Mouse (Mus musculus) embryonic facial prominence, embryonic 11.5 days (tissue): ENCODE data around the gene Cmc2. TPM values are rescaled to one million over a fixed set of nuclear protein-coding genes. Genes with fewer than 3 reads are reported as not detected.

ENCODE experiments used
- ATAC-seq: fragments of 200-750 bp; cut with Nextera tagmentation; replicated peaks from 2 replicates; pipeline ENCODE4 v1.8.0; 2017; ENCODE audit warnings: low read depth; ENCODE audit not compliant: insufficient number of reproducible peaks, low FRiP score, low TSS enrichment
- DNase-seq: peaks from one replicate; pipeline ENCODE4 v3.0.0-alpha.2; 2015; ENCODE audit warnings: low spot score
- H3K27ac ChIP-seq: fragments of 300-500 bp; sonication (generic); replicated peaks from 2 replicates; pipeline ENCODE4 v1.5.1; 2014; ENCODE audit warnings: mild to moderate bottlenecking, low read depth, low read length, control low read depth
- H3K27me3 ChIP-seq: fragments of 300-500 bp; sonication (generic); 2 replicates; pipeline ENCODE4 v1.6.1; 2014; ENCODE audit warnings: mild to moderate bottlenecking, low read length, moderate library complexity, mixed read lengths; ENCODE audit not compliant: control insufficient read depth, insufficient read depth
- H3K36me3 ChIP-seq: fragments of 300-500 bp; sonication (generic); replicated peaks from 2 replicates; pipeline ENCODE4 v1.6.1; 2014; ENCODE audit warnings: low read depth, mild to moderate bottlenecking, low read length, moderate library complexity, mixed read lengths; ENCODE audit not compliant: control insufficient read depth, insufficient read depth
- H3K4me1 ChIP-seq: fragments of 300-500 bp; sonication (generic); 2 replicates; pipeline ENCODE4 v1.6.1; 2014; ENCODE audit warnings: low read length, mixed read lengths; ENCODE audit not compliant: control insufficient read depth, insufficient read depth
- H3K4me2 ChIP-seq: fragments of 300-500 bp; sonication (generic); 2 replicates; pipeline ENCODE4 v1.6.1; 2014; ENCODE audit warnings: low read depth, mild to moderate bottlenecking, control low read depth, low read length, moderate library complexity
- H3K4me3 ChIP-seq: fragments of 300-500 bp; sonication (generic); 2 replicates; pipeline ENCODE4 v1.5.1; 2014; ENCODE audit warnings: low read depth, low read length, control low read depth
- H3K9ac ChIP-seq: fragments of 300-500 bp; sonication (generic); replicated peaks from 2 replicates; pipeline ENCODE4 v1.6.1; 2014; ENCODE audit warnings: mild to moderate bottlenecking, control low read depth, low read length
- H3K9me3 ChIP-seq: fragments of 300-500 bp; sonication (generic); replicated peaks from 2 replicates; pipeline ENCODE4 v1.6.1; 2016; ENCODE audit warnings: mild to moderate bottlenecking, low read length, inconsistent platforms, mixed read lengths; ENCODE audit not compliant: control insufficient read depth
- WGBS: fragments of 180-500 bp; shearing (Covaris S2); extraction: QIAGEN DNeasy Blood & Tissue Kit; methylation state at CpG from one replicate; pipeline ENCODE4 v1.1.7; 2014; 5-methylcytosine and 5-hydroxymethylcytosine counted together
- polyA plus RNA-seq: library from polyadenylated mRNA; unstranded; fragments of >200 nt; fragmentation: Nextera tagmentation; extraction: Ambion mirVana; gene quantifications from 2 replicates; pipeline ENCODE4 v1.2.1, GENCODE M21; 2014

The Cmc2 gene
- polyA plus RNA-seq, 1 experiment from 2014 or later = 92.2 TPM

- H3K27me3 ChIP-seq = no peaks in the 10 kb centered on the region
- H3K4me1 ChIP-seq = no peaks in the 10 kb centered on the region
- DNase-seq = no peak
- WGBS = 92% methylated on average over 4 of the region's 4 CpGs
- H3K9me3 ChIP-seq = no peaks in the 10 kb centered on the region
- H3K4me3 ChIP-seq = no peak overlapping the region
- H3K4me2 ChIP-seq = no peak overlapping the region
- H3K9ac ChIP-seq = no peak overlapping the region
- no peak for ATAC-seq
- no peak overlapping the region for H3K27ac ChIP-seq
- no peaks in the 10 kb centered on the region; the same call in 1 of the 2 replicates for H3K36me3 ChIP-seq
Observed at GRCm38 (mm10) chr8:116904736-116905135, 16.5 kb downstream of the Cmc2 start.

- ATAC-seq = no peak
Observed at GRCm38 (mm10) chr8:116895521-116895920, 25.7 kb downstream of the Cmc2 start.

DNA sequence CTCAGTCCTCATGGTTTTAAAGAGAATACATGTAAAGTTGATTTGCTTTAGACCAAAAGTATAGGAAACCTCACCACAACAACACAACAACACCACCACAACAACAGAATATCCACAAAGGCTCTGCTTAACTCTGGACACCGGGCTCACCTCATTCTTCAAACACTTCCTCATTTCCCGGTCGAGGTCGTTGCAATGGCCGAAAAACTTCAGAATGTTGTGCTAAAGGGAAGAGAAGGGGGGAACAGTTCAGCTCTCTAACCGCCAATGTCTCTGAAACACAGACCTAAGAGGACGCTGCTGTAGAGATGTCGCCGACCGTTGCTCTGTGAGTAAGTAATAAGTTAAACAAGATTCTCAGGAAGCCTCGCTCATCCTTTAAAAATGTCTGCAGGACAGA is 27.3 kb downstream of the Cmc2 start:
- no peak for DNase-seq
- H3K9me3 ChIP-seq = no peaks in the 10 kb centered on the region
- no peak overlapping the region for H3K4me3 ChIP-seq
- H3K9ac ChIP-seq = no peak overlapping the region
- H3K4me2 ChIP-seq = no peak overlapping the region
- no peak overlapping the region for H3K27ac ChIP-seq
- 86% methylated on average over 11 of the region's 11 CpGs for WGBS
- no peak for ATAC-seq
- no peaks in the 10 kb centered on the region for H3K27me3 ChIP-seq
- no peaks in the 10 kb centered on the region for H3K36me3 ChIP-seq
- H3K4me1 ChIP-seq = no peaks in the 10 kb centered on the region

More at GRCm38 (mm10) chr8:116895521-116895920, 25.7 kb downstream of the Cmc2 start:
- Histone ChIP-seq H3K27ac (no peak overlapping the region), H3K36me3 (no peaks in the 10 kb centered on the region), H3K4me1 (no peaks in the 10 kb centered on the region), H3K4me3 (no peak overlapping the region), H3K27me3 (no peaks in the 10 kb centered on the region), H3K4me2 (no peak overlapping the region), H3K9me3 (no peaks in the 10 kb centered on the region), H3K9ac (no peak overlapping the region)
- 88% methylated on average over 6 of the region's 6 CpGs for WGBS
- DNase-seq = no peak

DNA sequence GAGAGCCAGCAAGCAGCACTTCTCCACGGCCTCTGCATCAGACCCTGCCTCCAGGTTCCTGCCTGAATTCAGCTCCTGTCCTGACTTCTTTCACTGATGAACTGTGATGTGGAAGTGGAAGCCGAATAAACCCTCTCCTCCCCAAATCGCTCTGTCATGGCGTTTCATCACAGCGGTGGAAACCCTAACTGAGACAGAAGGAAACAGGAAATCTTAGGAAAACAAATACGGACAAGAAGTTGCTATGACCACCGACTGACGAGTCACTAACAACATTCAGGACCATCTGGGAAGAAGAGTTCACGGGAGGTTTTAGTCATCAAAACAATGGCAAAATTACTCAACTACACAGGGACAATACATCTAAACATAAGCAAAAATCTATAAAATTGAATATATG is 28.6 kb downstream of the Cmc2 start:
- DNase-seq (no peak), ATAC-seq (no peak)
- Histone ChIP-seq H3K27me3 (no peaks in the 10 kb centered on the region), H3K27ac (no peak overlapping the region), H3K9ac (no peak overlapping the region), H3K36me3 (no peaks in the 10 kb centered on the region), H3K4me2 (no peak overlapping the region), H3K9me3 (no peaks in the 10 kb centered on the region), H3K4me1 (no peaks in the 10 kb centered on the region), H3K4me3 (no peak overlapping the region)
- WGBS = 76% methylated on average over 9 of the region's 9 CpGs

- no peak overlapping the region for H3K4me3 ChIP-seq
- no peaks in the 10 kb centered on the region for H3K36me3 ChIP-seq
- ATAC-seq (no peak), DNase-seq (no peak)
- 85% methylated on average over 3 of the region's 3 CpGs for WGBS
- no peaks in the 10 kb centered on the region for H3K4me1 ChIP-seq
- no peak overlapping the region for H3K4me2 ChIP-seq
- H3K27ac ChIP-seq = no peak overlapping the region
- no peaks in the 10 kb centered on the region for H3K27me3 ChIP-seq
- H3K9ac ChIP-seq = no peak overlapping the region
- no peaks in the 10 kb centered on the region for H3K9me3 ChIP-seq
Observed at GRCm38 (mm10) chr8:116892130-116892529, 29.1 kb downstream of the Cmc2 start.

- no peaks in the 10 kb centered on the region for H3K27me3 ChIP-seq
- no peak overlapping the region for H3K27ac ChIP-seq
- no peaks in the 10 kb centered on the region for H3K4me1 ChIP-seq
- WGBS = 92% methylated on average over 5 of the region's 5 CpGs
- ATAC-seq (no peak), DNase-seq (no peak)
- H3K4me2 ChIP-seq = no peak overlapping the region
- H3K9me3 ChIP-seq = no peaks in the 10 kb centered on the region
- H3K9ac ChIP-seq = no peak overlapping the region
- H3K36me3 ChIP-seq = no peaks in the 10 kb centered on the region
- H3K4me3 ChIP-seq = no peak overlapping the region
Observed at GRCm38 (mm10) chr8:116891446-116891845, 29.8 kb downstream of the Cmc2 start.

DNA sequence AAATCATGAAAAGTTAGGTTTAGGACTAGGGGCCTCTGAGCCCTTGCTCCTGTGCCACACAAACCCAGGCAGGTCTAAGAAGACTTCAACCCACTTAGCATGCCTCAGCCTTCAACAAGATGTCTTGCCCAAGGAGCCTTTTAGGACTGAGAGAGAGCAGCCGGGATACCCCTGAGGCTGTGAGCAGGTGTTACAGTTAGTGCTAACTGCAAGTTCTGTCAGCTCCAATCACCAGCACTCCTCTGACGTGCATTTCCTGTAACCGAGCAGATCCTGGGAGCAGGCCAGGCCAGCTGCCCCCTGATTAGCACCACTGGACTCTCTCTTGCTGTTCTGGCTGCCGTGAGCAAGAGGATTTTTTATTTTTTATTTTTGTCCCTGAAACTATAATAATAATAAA is 33.4 kb downstream of the Cmc2 start:
- no peaks in the 10 kb centered on the region for H3K36me3 ChIP-seq

GRCm38 (mm10) chr8:116881396-116881795 is 39.9 kb downstream of the Cmc2 start:
- H3K36me3 ChIP-seq = no peaks in the 10 kb centered on the region
- no peaks in the 10 kb centered on the region; the same call in 1 of the 2 replicates for H3K9me3 ChIP-seq
- no peaks in the 10 kb centered on the region for H3K4me1 ChIP-seq
- H3K27me3 ChIP-seq = no peaks in the 10 kb centered on the region
- DNase-seq = no peak
- no peak overlapping the region for H3K27ac ChIP-seq
- ATAC-seq = no peak
- WGBS = 87% methylated on average over 8 of the region's 8 CpGs
- no peak overlapping the region for H3K4me2 ChIP-seq
- no peak overlapping the region for H3K9ac ChIP-seq
- no peak overlapping the region for H3K4me3 ChIP-seq

More for the DNA sequence above, 33.4 kb downstream of the Cmc2 start:
- no peak overlapping the region for H3K4me2 ChIP-seq
- no peaks in the 10 kb centered on the region; the same call in 1 of the 2 replicates for H3K9me3 ChIP-seq
- H3K4me3 ChIP-seq = no peak overlapping the region
- H3K27ac ChIP-seq = no peak overlapping the region
- ATAC-seq (no peak), DNase-seq (peak; percentile 12)
- no peaks in the 10 kb centered on the region for H3K4me1 ChIP-seq
- H3K9ac ChIP-seq = no peak overlapping the region
- no peaks in the 10 kb centered on the region for H3K27me3 ChIP-seq
- WGBS = 61% methylated on average over 4 of the region's 4 CpGs
